Mouse (Mus musculus): Measurements from ENCODE around the gene Spaca6. TPM values are rescaled to one million over a fixed set of nuclear protein-coding genes. Genes with fewer than 3 reads are reported as not detected.

Spaca6 gene
- polyA plus RNA-seq, 1 experiment from 2014 or later = 43.0 TPM

MicroRNAs encoded within 50 kb of the gene (microRNA counts, 519-probe panel; counts per million panel counts)
- 6,686 counts per million, percentile 91 among the panel's probes with 10 or more counts for microRNA mmu-let-7e
- microRNA mmu-miR-125a-3p = 3,774 counts per million, percentile 24 among the panel's probes with 10 or more counts
- 7,518 counts per million, percentile 97 among the panel's probes with 10 or more counts for microRNA mmu-miR-125a-5p
- microRNA mmu-miR-99b = 6,634 counts per million, percentile 90 among the panel's probes with 10 or more counts

Small RNA genes lying within 50 kb of the gene (microRNA-seq; reads per million reads assigned to microRNA genes)
- gene Gm25927 (ENCODE audit: insufficient number of aligned reads) (not detected), gene Mir125a (ENCODE audit: insufficient number of aligned reads) (7,230 reads per million, percentile 88 among the genes with 10 or more reads in this experiment), gene Mir99b (ENCODE audit: insufficient number of aligned reads) (38,325 reads per million, percentile 99 among the genes with 10 or more reads in this experiment), gene Mirlet7e (ENCODE audit: insufficient number of aligned reads) (not detected)

Other genes starting within 250 kb of the Spaca6 start
- 7.0 and 8.5 TPM in 2 replicates for gene Lnpep, start 202.1 kb upstream of the Spaca6 start, polyA plus RNA-seq (2014; fragmentation: Nextera tagmentation; extraction: Ambion mirVana)
- gene Vmn2r90, start 123.4 kb upstream of the Spaca6 start, polyA plus RNA-seq (2014; fragmentation: Nextera tagmentation; extraction: Ambion mirVana) = not detected in 2 replicates
- gene Has1, start 28.0 kb downstream of the Spaca6 start, polyA plus RNA-seq (2014; fragmentation: Nextera tagmentation; extraction: Ambion mirVana) = 1.3 and 1.5 TPM in 2 replicates
- 0.20 TPM in 1 of 2 replicates, not detected in the other for gene Fpr1, start 56.8 kb downstream of the Spaca6 start, polyA plus RNA-seq (2014; fragmentation: Nextera tagmentation; extraction: Ambion mirVana)
- not detected in 2 replicates for gene Fpr2, start 60.7 kb downstream of the Spaca6 start, polyA plus RNA-seq (2014; fragmentation: Nextera tagmentation; extraction: Ambion mirVana)
- not detected in 2 replicates for gene Fpr3, start 60.7 kb downstream of the Spaca6 start, polyA plus RNA-seq (2014; fragmentation: Nextera tagmentation; extraction: Ambion mirVana)
- gene Fpr-rs4, start 194.6 kb downstream of the Spaca6 start, polyA plus RNA-seq (2014; fragmentation: Nextera tagmentation; extraction: Ambion mirVana) = not detected in 2 replicates
- gene Vmn2r124, start 222.3 kb downstream of the Spaca6 start, polyA plus RNA-seq (2014; fragmentation: Nextera tagmentation; extraction: Ambion mirVana) = not detected in 2 replicates